Mouse (Mus musculus) c-Kit-positive CD71-negative TER-119-negative erythroid progenitor cells, embryonic 14.5 days (primary cell): ENCODE measurements around the gene Usp49.
A peak's percentile ranks its signal among the peaks of the same experiment; 100 is the strongest.
"Not testable (repeated sequence)": the region's sequence is repeated elsewhere in the genome, so short reads cannot be mapped to it uniquely, and the experiment has no call there.

Experiments used
- DNase-seq: peaks from one replicate; pipeline ENCODE4 v3.0.0-alpha.2; 2013; ENCODE audit warnings: low read depth

Gene Usp49

GRCm38 (mm10) chr17:47630678-47631065 lies at the start of gene Usp49:
Gene Usp49, plus strand, starts transcription at chr17:47630690.
- DNase-seq, result no peak

- DNase-seq, result no peak
Observed at GRCm38 (mm10) chr17:47580962-47581361, 49.5 kb upstream of the Usp49 start.

- DNase-seq, result no peak
Observed at GRCm38 (mm10) chr17:47588517-47588916, 42.0 kb upstream of the Usp49 start.

GRCm38 (mm10) chr17:47591073-47591472 lies 39.4 kb upstream of the Usp49 start:
- DNase-seq, result no peak

GRCm38 (mm10) chr17:47593215-47593853 lies 37.2 kb upstream of the Usp49 start:
- peak; percentile 90 for DNase-seq

GRCm38 (mm10) chr17:47593854-47594182 lies 36.7 kb upstream of the Usp49 start:
- peak; percentile 35 for DNase-seq

- DNase-seq, result no peak
Observed at GRCm38 (mm10) chr17:47594183-47594968, 36.1 kb upstream of the Usp49 start.

- DNase-seq, result no peak
Observed at GRCm38 (mm10) chr17:47594969-47595247, 35.6 kb upstream of the Usp49 start.

GRCm38 (mm10) chr17:47595248-47596161 lies 35.0 kb upstream of the Usp49 start:
- peak; percentile 80 for DNase-seq

- no peak for DNase-seq
Observed at GRCm38 (mm10) chr17:47596162-47596838, 34.2 kb upstream of the Usp49 start.

- DNase-seq, result no peak
Observed at GRCm38 (mm10) chr17:47596839-47597164, 33.7 kb upstream of the Usp49 start.

- DNase-seq, result no peak
Observed at GRCm38 (mm10) chr17:47597261-47597660, 33.2 kb upstream of the Usp49 start.

GRCm38 (mm10) chr17:47597838-47598579 lies 32.5 kb upstream of the Usp49 start:
- DNase-seq, result peak; percentile 60

- not testable (repeated sequence) for DNase-seq
Observed at GRCm38 (mm10) chr17:47598580-47599304, 31.7 kb upstream of the Usp49 start.

GRCm38 (mm10) chr17:47599511-47600297 lies 30.8 kb upstream of the Usp49 start:
- DNase-seq, result no peak

GRCm38 (mm10) chr17:47600601-47601388 lies 29.7 kb upstream of the Usp49 start:
- DNase-seq, result no peak

GRCm38 (mm10) chr17:47601389-47601755 lies 29.1 kb upstream of the Usp49 start:
- DNase-seq, result no peak

GRCm38 (mm10) chr17:47602289-47602688 lies 28.2 kb upstream of the Usp49 start:
- no peak for DNase-seq

- no peak for DNase-seq
Observed at GRCm38 (mm10) chr17:47606220-47606619, 24.3 kb upstream of the Usp49 start.
